Mouse (Mus musculus) forebrain, embryonic 11.5 days (tissue): ENCODE results near the gene Akr7a5. TPM values are rescaled to one million over a fixed set of nuclear protein-coding genes. Genes with fewer than 3 reads are reported as not detected.
A peak's percentile ranks its signal among the peaks of the same experiment; 100 is the strongest.

Source experiments
- ATAC-seq: fragments of 200-750 bp; cut with Nextera tagmentation; replicated peaks from 2 replicates; pipeline ENCODE4 v1.8.0; 2017; ENCODE audit warnings: moderate TSS enrichment; ENCODE audit not compliant: low FRiP score
- DNase-seq: peaks from one replicate; pipeline ENCODE4 v3.0.0-alpha.2; 2017; ENCODE audit warnings: low spot score
- H3K27ac ChIP-seq: fragments of 300-500 bp; sonication (generic); 2 replicates; pipeline ENCODE4 v1.5.1; 2014; ENCODE audit warnings: low read depth, low read length
- H3K27me3 ChIP-seq: fragments of 300-500 bp; sonication (generic); 2 replicates; pipeline ENCODE4 v1.6.1; 2014; ENCODE audit warnings: mild to moderate bottlenecking, low read length, mixed read lengths; ENCODE audit not compliant: control insufficient read depth, insufficient read depth
- H3K36me3 ChIP-seq: fragments of 300-500 bp; sonication (generic); 2 replicates; pipeline ENCODE4 v1.6.1; 2014; ENCODE audit warnings: mild to moderate bottlenecking, low read length, moderate library complexity, mixed read lengths; ENCODE audit not compliant: control insufficient read depth, insufficient read depth
- H3K4me1 ChIP-seq: fragments of 300-500 bp; sonication (generic); replicated peaks from 2 replicates; pipeline ENCODE4 v1.6.1; 2014; ENCODE audit warnings: low read length, mixed read lengths; ENCODE audit not compliant: control insufficient read depth, insufficient read depth
- H3K4me2 ChIP-seq: fragments of 300-500 bp; sonication (generic); 2 replicates; pipeline ENCODE4 v1.6.1; 2014; ENCODE audit warnings: low read depth, mild to moderate bottlenecking, low read length, moderate library complexity, mixed read lengths; ENCODE audit not compliant: severe bottlenecking
- H3K4me3 ChIP-seq: fragments of 300-500 bp; sonication (generic); 2 replicates; pipeline ENCODE4 v1.5.1; 2014; ENCODE audit warnings: low read depth, low read length
- H3K9ac ChIP-seq: fragments of 300-500 bp; sonication (generic); 2 replicates; pipeline ENCODE4 v1.6.1; 2014; ENCODE audit warnings: low read length
- H3K9me3 ChIP-seq: fragments of 300-500 bp; sonication (generic); 2 replicates; pipeline ENCODE4 v1.6.1; 2016; ENCODE audit warnings: low read length, mixed read lengths; ENCODE audit not compliant: control insufficient read depth
- WGBS: fragments of 180-500 bp; shearing (Covaris S2); extraction: QIAGEN DNeasy Blood & Tissue Kit; methylation state at CpG from one replicate; pipeline ENCODE4 v1.1.7; 2014; 5-methylcytosine and 5-hydroxymethylcytosine counted together
- polyA plus RNA-seq: library from polyadenylated mRNA; unstranded; fragments of >200 nt; fragmentation: Nextera tagmentation; extraction: Ambion mirVana; gene quantifications from 2 replicates; pipeline ENCODE4 v1.2.1, GENCODE M21; 2014

The Akr7a5 gene
- polyA plus RNA-seq, 1 experiment from 2014 or later = 97.4 TPM

DNA sequence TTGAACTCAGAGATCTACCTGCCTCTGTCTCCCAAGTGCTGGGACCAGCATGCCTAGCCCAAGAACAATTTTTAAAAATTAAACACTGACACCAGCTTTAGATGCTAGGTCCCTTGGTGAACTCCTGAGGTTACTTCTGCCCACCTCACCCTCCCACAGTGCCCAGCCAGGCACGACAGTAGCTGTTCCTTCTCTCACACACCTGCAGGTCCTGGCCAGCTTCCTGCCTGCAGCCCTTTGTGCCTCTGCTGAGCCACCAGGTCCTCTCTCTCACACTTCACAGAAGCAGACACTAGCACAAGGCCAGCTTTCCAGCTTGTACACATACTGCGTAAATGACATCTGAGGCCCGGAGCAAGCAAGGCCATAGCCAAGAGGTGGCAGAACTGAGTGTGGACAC lies 5.0 kb upstream of the Akr7a5 start:
- Histone ChIP-seq H3K4me2 (no peak overlapping the region), H3K4me1 (peaks cover 5% of the 10 kb centered on the region; the same call in 1 of the 2 replicates), H3K27me3 (no peaks in the 10 kb centered on the region), H3K9me3 (no peaks in the 10 kb centered on the region), H3K4me3 (no peak overlapping the region), H3K9ac (no peak overlapping the region), H3K36me3 (no peaks in the 10 kb centered on the region; the same call in 1 of the 2 replicates), H3K27ac (no peak overlapping the region)
- no peak for ATAC-seq
- DNase-seq = no peak
- WGBS = 94% methylated on average over 3 of the region's 3 CpGs

DNA sequence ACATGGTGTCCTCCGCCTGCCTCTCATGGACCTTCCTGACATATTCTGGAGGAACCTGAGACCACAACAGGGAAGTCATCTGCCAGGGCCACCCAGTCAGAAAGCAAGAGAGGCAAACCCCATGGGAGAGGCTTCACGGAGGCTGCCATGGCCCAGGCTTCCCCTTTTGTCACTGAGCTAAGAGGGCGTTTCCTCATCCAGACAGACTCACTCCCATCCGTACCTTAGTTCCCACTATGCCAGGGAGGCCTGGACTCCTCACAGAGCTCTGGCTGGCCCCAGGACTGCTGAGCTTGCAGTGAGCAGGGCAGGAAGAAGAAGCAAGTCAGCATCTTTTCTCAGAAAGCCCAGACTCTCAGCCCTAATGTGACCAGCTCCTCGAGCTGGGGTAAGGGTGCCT lies 2.6 kb upstream of the Akr7a5 start:
- Histone ChIP-seq H3K4me2 (no peak overlapping the region), H3K4me3 (no peak overlapping the region), H3K4me1 (peaks cover 11% of the 10 kb centered on the region; the same call in 1 of the 2 replicates), H3K9me3 (no peaks in the 10 kb centered on the region), H3K9ac (no peak overlapping the region), H3K27ac (no peak overlapping the region), H3K36me3 (no peaks in the 10 kb centered on the region; the same call in 1 of the 2 replicates), H3K27me3 (no peaks in the 10 kb centered on the region)
- ATAC-seq = no peak
- 86% methylated on average over 5 of the region's 5 CpGs for WGBS
- no peak for DNase-seq

DNA sequence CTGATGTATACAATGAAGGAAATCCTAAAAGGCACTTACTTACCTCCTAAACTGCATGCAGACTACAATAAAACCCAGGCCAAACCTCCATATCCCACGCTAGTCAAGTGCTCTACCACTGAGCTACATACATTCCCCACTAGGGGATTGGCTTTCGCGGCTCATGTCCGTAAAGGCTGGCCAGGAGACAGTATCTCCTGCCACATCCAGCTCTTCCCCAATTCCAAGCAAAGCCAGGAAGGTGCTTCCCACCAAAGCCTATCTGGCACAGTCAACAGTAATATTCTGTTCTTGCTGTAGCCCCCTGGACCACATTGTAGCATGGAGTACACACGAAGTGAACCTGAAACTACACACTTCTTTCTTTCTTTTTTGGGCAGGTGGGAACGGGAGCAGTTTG lies 893 bp upstream of the Akr7a5 start:
- Histone ChIP-seq H3K4me2 (peak overlapping the region; percentile 92), H3K9ac (peak overlapping the region; percentile 90), H3K9me3 (no peaks in the 10 kb centered on the region), H3K4me3 (peak overlapping the region; percentile 85), H3K36me3 (no peaks in the 10 kb centered on the region; the same call in 1 of the 2 replicates), H3K27ac (no peak overlapping the region), H3K4me1 (peaks cover 11% of the 10 kb centered on the region; the same call in 1 of the 2 replicates), H3K27me3 (no peaks in the 10 kb centered on the region)
- 24% methylated on average over 6 of the region's 6 CpGs for WGBS
- no peak for ATAC-seq
- DNase-seq = no peak

DNA sequence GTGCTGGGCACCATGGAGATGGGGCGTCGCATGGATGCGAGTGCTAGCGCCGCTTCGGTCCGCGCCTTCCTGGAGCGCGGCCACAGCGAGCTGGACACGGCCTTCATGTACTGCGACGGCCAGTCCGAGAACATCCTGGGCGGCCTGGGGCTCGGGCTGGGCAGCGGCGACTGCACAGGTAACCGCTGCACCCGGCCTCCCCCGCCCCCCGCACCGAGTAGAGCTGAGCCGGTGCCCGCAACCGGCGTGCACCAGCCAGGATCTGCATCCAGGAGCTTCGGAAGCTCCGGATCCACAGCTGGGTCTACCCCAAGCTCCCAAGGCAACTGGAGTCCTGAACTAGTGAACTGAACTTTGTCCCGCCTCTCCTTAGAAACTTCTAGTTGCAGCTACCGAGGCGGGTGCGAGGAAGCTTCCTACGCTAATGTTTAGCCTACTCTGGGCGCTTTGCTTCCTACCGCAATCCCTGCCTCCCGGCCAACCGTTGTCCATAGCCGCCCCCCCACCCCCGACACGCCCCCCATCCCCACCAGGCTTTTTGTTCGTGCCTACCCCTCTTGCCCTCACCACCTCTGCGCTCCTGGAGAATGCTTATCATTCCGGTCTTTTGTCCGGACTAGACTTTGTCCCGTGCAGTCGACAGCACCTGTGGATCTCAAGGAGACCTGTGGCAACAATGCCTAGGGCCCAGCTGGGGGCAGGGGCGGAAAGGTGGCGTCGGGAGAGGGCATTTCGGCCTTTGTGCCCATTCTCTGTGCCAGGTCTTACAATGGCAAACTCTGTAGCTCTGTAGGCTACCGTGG lies 556 bp downstream of the Akr7a5 start:
- WGBS = under 1% methylated on average over 53 of the region's 53 CpGs
- peak; percentile 7; the same call in 1 of the 2 replicates for ATAC-seq
- H3K9me3 ChIP-seq = no peaks in the 10 kb centered on the region
- peak overlapping the region; percentile 92 for H3K4me2 ChIP-seq
- DNase-seq = peak; percentile 70
- peak overlapping the region; percentile 90 for H3K9ac ChIP-seq
- no peaks in the 10 kb centered on the region; the same call in 1 of the 2 replicates for H3K36me3 ChIP-seq
- no peak overlapping the region for H3K27ac ChIP-seq
- peaks cover 11% of the 10 kb centered on the region; the same call in 1 of the 2 replicates for H3K4me1 ChIP-seq
- H3K4me3 ChIP-seq = peak overlapping the region; percentile 85
- no peaks in the 10 kb centered on the region for H3K27me3 ChIP-seq

DNA sequence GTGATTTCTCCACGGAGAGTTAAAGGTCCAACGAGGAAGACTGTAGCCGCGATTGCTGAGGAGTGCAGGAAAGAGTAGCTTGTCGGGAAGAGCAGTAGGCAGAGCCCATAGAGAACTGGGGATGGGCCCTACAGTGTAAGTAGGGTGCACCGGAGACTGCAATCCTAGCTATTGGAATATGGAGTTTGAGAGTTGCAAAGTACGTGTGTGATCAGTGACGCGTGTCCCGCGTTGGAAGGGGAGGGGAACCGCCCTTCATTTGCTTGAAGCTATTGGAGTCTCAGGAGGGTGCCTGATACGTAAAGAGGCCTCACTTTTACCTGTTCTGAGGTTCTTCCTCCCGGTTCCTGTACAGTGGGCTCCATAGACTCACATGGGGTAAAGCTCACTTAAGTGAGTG lies 1.2 kb downstream of the Akr7a5 start:
- 17% methylated on average over 14 of the region's 14 CpGs for WGBS
- H3K9ac ChIP-seq = peak overlapping the region; percentile 90
- no peaks in the 10 kb centered on the region for H3K27me3 ChIP-seq
- H3K4me2 ChIP-seq = peak overlapping the region; percentile 92
- H3K36me3 ChIP-seq = no peaks in the 10 kb centered on the region; the same call in 1 of the 2 replicates
- H3K27ac ChIP-seq = no peak overlapping the region
- peaks cover 11% of the 10 kb centered on the region; the same call in 1 of the 2 replicates for H3K4me1 ChIP-seq
- H3K9me3 ChIP-seq = no peaks in the 10 kb centered on the region
- H3K4me3 ChIP-seq = peak overlapping the region; percentile 85
- ATAC-seq = no peak
- no peak for DNase-seq

DNA sequence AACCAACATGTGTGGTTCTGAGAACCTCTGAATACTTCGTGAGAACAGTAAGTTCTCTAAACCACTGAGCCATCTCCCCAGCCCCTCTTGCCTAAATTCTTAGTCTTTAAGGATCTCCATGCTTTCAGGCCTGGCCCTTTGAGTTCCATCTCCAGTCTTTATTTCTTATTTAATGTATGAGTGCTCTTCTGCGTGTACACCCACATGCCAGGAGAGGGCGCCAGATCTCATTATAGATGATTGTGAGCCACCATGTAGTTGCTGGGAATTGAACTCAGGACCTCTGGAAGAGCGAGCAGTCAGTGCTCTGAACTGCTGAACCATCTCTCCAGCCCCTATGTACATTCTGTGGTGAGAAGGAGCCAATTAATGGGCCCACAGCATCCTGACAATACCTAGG lies 2.1 kb downstream of the Akr7a5 start:
- DNase-seq (peak; percentile 68), ATAC-seq (no peak)
- 56% methylated on average over 4 of the region's 4 CpGs for WGBS

DNA sequence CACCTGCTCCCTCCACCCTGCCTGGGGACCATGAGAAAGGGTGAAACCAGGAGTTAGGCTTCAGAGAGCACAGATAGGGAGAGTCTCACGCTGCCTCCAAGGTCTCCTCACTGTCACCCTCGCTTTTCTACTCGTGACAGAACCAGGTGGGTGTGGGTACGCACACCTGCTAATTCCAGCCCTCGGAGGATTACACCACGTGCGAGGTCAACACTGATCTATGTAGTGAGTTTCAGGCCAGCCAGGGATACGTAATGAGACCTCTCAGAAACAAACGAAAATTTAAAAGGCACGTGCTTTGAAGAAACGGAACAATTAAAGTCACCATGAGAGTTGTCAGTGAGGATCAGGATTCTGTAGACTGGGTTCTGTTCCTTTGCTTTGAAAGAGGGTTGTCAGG lies 7.9 kb downstream of the Akr7a5 start:
- no peaks in the 10 kb centered on the region for H3K4me1 ChIP-seq
- no peak overlapping the region for H3K4me2 ChIP-seq
- no peak overlapping the region for H3K9ac ChIP-seq
- H3K27ac ChIP-seq = no peak overlapping the region
- H3K4me3 ChIP-seq = no peak overlapping the region
- H3K9me3 ChIP-seq = no peaks in the 10 kb centered on the region
- ATAC-seq (no peak), DNase-seq (no peak)
- no peaks in the 10 kb centered on the region; the same call in 1 of the 2 replicates for H3K36me3 ChIP-seq
- WGBS = 95% methylated on average over 11 of the region's 11 CpGs
- no peaks in the 10 kb centered on the region for H3K27me3 ChIP-seq

More for the DNA sequence above, 2.1 kb downstream of the Akr7a5 start:
- Histone ChIP-seq H3K36me3 (no peaks in the 10 kb centered on the region; the same call in 1 of the 2 replicates), H3K4me3 (no peak overlapping the region), H3K27me3 (no peaks in the 10 kb centered on the region), H3K4me1 (peaks cover 11% of the 10 kb centered on the region; the same call in 1 of the 2 replicates), H3K9ac (no peak overlapping the region), H3K9me3 (no peaks in the 10 kb centered on the region), H3K4me2 (no peak overlapping the region), H3K27ac (no peak overlapping the region)

DNA sequence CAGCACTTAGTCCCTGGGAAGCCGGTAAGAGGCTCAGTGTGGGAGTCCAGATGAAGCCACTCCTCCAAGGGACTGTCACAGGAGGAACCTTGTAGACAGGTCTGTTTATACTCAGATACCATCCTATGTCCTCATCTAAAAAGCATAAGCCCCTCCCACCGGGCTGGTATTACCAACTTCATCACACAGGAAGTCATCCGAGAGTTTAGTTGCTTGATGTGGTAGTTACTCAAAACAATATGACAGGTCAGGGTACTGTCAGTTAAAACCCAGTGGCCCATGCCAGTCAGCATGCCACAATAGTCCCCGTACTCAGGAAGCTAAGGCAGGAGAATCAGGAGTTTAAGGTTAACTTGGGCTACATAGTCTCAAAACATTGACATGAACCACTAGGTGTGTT lies 9.2 kb downstream of the Akr7a5 start:
- Histone ChIP-seq H3K4me1 (no peaks in the 10 kb centered on the region), H3K36me3 (no peaks in the 10 kb centered on the region; the same call in 1 of the 2 replicates), H3K27me3 (no peaks in the 10 kb centered on the region), H3K27ac (no peak overlapping the region), H3K9me3 (no peaks in the 10 kb centered on the region), H3K4me3 (no peak overlapping the region), H3K4me2 (no peak overlapping the region), H3K9ac (no peak overlapping the region)
- ATAC-seq (no peak), DNase-seq (no peak)
- 91% methylated on average over 4 of the region's 4 CpGs for WGBS
